Mouse (Mus musculus) cerebellum, adult 2 months (tissue): ENCODE measurements around the gene Actl6b. TPM values are rescaled to one million over a fixed set of nuclear protein-coding genes. Genes with fewer than 3 reads are reported as not detected.
A peak's percentile ranks its signal among the peaks of the same experiment; 100 is the strongest.

Experiments used
- DNase-seq, 2 experiments: peaks; one replicate each; pipeline ENCODE4 v3.0.0; 2021
- H3K27ac ChIP-seq: fragments of 200-500 bp; 2 replicates; pipeline ENCODE4 v1.5.1; 2012; ENCODE audit warnings: low read length, control low read depth, inconsistent platforms; ENCODE audit not compliant: insufficient read depth
- H3K27me3 ChIP-seq: fragments of 200-500 bp; 2 replicates; pipeline ENCODE4 v1.6.1; 2012; ENCODE audit warnings: inconsistent platforms, mild to moderate bottlenecking, low read length, moderate library complexity; ENCODE audit not compliant: control insufficient read depth, insufficient read depth
- H3K4me1 ChIP-seq: fragments of 200-500 bp; 2 replicates; pipeline ENCODE4 v1.6.1; 2011; ENCODE audit warnings: low read length; ENCODE audit not compliant: control insufficient read depth, insufficient read depth
- H3K4me3 ChIP-seq: fragments of 200-500 bp; replicated peaks from 2 replicates; pipeline ENCODE3; 2011; ENCODE audit warnings: mild to moderate bottlenecking, low read depth, low read length, control low read depth; ENCODE audit not compliant: insufficient read depth
- CTCF ChIP-seq: fragments of 200-500 bp; IDR thresholded peaks from 2 replicates; pipeline ENCODE4 v1.5.1; 2011; ENCODE audit warnings: low read depth, mild to moderate bottlenecking, control low read depth, low read length, moderate library complexity, borderline replicate concordance; ENCODE audit not compliant: insufficient read depth
- POLR2A ChIP-seq: fragments of 200-500 bp; IDR thresholded peaks from 2 replicates; pipeline ENCODE4 v1.6.1; 2011; ENCODE audit warnings: low read length, control low read depth, borderline replicate concordance; ENCODE audit not compliant: insufficient read depth
- WGBS: fragments of 180-500 bp; shearing (Covaris S2); methylation state at CpG from one replicate; pipeline ENCODE4 v1.1.7; 2018; 5-methylcytosine and 5-hydroxymethylcytosine counted together
- polyA plus RNA-seq: library from polyadenylated mRNA; depleted of rRNA; stranded (reverse); fragments of >200 nt; gene quantifications from 2 replicates; pipeline ENCODE4 v1.2.3, GENCODE M21; 2012

The Actl6b gene
- polyA plus RNA-seq, 1 experiment: 125 TPM

GRCm38 (mm10) chr5:137601365-137601729 is 48.0 kb downstream of the Actl6b start:
- Histone ChIP-seq H3K4me3 (peak overlapping the region; percentile 99), H3K4me1 (peaks cover 9% of the 10 kb centered on the region), H3K27me3 (no peaks in the 10 kb centered on the region), H3K27ac (no peak overlapping the region)
- under 1% methylated on average over 22 of the region's 22 CpGs for WGBS
- DNase-seq: peak in 1 of 2 experiments; percentile 28
- TF ChIP-seq CTCF (no peak), POLR2A (no peak)

DNA sequence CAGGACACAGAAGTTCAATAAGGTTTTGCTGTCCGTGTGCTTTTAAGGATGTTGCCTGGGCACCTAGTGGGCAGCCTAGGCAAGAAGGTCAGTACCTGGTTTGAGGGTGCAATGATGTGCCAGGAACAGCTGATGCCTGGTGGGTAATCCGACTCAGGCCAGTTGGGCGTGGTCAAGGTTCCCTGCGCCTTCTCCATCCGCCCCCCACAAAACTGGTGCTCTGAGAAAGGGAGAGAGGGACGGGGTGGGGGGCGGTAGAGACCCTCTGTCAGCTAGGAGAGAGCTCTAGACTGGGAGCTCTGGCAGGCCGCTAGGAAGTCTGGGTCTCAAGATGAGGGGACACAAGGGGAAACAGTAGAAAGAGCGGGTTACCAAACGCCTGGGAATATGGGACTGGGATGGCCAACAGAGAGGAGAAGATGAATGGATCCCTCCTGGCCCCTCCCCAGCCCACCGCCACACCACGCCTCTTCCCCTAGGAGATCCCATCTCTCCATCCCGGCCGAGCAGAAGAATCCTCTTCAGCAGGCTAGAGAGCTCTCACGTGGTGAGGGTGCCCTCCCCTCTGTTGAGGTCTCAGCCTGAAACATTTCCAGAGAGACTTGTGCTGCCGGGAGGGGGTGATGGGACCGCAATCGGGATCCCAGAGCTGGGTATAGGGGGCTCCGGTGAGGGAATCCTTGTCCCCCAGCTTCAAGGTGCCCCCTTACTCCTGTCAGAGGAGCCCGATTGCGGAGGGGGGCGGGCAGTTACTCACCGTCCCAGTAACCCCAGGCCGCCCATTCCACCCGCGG is 54.7 kb downstream of the Actl6b start:
- Histone ChIP-seq H3K27ac (no peak overlapping the region), H3K4me3 (no peak overlapping the region), H3K27me3 (no peaks in the 10 kb centered on the region), H3K4me1 (peaks cover 3% of the 10 kb centered on the region; the same call in 1 of the 2 replicates)
- 26% methylated on average over 26 of the region's 26 CpGs for WGBS
- DNase-seq: no peak
- TF ChIP-seq POLR2A: no peak
- no peak for TF ChIP-seq CTCF

DNA sequence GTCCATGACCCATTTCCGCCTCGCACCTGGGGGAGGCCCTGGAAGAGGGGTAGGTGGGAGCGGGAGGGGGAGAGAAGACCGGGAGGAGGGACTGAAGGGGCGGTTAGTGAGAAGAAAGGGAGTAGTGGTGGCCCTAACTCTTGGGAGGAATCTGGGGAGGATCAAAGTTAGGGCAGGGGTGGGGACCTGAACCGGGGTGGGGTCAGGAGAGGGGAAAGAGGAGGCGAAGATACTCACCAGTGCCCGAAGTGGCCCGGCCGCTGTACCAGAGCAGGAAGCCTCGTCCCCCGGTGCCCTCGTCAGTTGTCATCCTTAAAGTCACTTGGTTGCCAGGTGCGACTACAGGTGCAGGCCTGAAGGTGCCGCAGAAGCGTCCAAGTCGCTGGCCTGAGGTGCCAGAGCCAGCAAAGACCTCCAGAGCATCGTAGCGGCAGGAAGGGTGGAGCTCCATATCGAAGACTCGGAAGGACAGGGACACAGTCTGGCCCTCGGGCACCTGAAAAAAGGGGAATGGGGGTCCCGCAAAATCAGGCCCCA is 55.4 kb downstream of the Actl6b start:
- no peak overlapping the region for H3K27ac ChIP-seq
- no peak for DNase-seq
- no peak for TF ChIP-seq CTCF
- no peak for TF ChIP-seq POLR2A
- WGBS: 29% methylated on average over 22 of the region's 23 CpGs
- H3K4me3 ChIP-seq: no peak overlapping the region
- no peaks in the 10 kb centered on the region for H3K27me3 ChIP-seq
- H3K4me1 ChIP-seq: peaks cover 3% of the 10 kb centered on the region; the same call in 1 of the 2 replicates

DNA sequence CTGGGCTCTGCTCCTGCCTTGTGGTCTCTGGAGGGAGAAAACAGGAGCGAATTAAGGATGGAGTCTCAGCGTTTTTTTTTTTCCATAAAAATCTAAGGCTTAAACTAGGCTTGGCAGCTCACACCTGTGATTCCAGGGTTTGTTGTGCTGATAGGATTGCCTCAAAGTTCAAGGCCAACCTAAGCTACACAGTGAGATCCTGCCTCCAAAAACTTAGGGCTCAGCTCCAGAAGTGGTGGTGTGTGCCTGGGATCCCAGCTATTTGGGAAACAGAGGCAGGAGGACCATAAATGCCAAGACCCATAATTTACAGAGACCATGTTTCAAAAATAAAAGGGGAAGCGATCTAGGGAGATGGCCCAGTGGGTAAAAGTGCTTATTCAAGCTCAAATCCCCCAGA is 56.0 kb downstream of the Actl6b start:
- Histone ChIP-seq H3K27me3 (no peaks in the 10 kb centered on the region), H3K4me3 (no peak overlapping the region), H3K27ac (no peak overlapping the region), H3K4me1 (peaks cover 3% of the 10 kb centered on the region; the same call in 1 of the 2 replicates)
- no peak for DNase-seq
- TF ChIP-seq POLR2A (no peak), CTCF (no peak)
- 73% methylated on average over 3 of the region's 3 CpGs for WGBS

DNA sequence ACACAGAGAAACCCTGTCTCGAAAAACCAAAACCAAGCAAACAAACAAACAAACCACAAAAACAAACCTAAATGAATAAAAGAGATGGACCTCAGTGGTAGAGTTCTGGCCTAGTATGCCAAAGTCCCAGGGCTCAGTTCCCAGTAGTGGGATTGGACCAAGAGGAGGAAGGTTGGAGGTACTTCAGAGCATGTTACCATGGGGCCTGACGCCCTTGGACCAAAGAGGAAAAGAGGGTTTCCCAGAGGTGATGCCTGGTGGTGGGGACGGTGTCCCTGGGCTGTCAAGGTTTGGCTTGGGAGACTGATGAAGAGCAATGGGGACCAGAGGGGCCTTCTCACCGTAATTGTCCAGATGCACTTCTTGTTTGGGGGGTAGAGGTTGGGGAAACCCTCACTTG is 56.7 kb downstream of the Actl6b start:
- no peaks in the 10 kb centered on the region for H3K27me3 ChIP-seq
- TF ChIP-seq POLR2A (no peak), CTCF (no peak)
- H3K4me1 ChIP-seq: peaks cover 3% of the 10 kb centered on the region; the same call in 1 of the 2 replicates
- WGBS: 86% methylated on average over 4 of the region's 4 CpGs
- H3K4me3 ChIP-seq: no peak overlapping the region
- DNase-seq: no peak
- no peak overlapping the region for H3K27ac ChIP-seq

- peaks cover 3% of the 10 kb centered on the region; the same call in 1 of the 2 replicates for H3K4me1 ChIP-seq
- no peak overlapping the region for H3K4me3 ChIP-seq
- no peak for DNase-seq
- TF ChIP-seq CTCF (no peak), POLR2A (no peak)
- WGBS: 25% methylated on average over 12 of the region's 12 CpGs
- no peak overlapping the region for H3K27ac ChIP-seq
- H3K27me3 ChIP-seq: no peaks in the 10 kb centered on the region
These were observed 57.4 kb downstream of the Actl6b start for GRCm38 (mm10) chr5:137610548-137611244.

GRCm38 (mm10) chr5:137611245-137611602 is 57.9 kb downstream of the Actl6b start:
- DNase-seq: no peak
- Histone ChIP-seq H3K27ac (no peak overlapping the region), H3K4me1 (peaks cover 3% of the 10 kb centered on the region; the same call in 1 of the 2 replicates), H3K27me3 (no peaks in the 10 kb centered on the region), H3K4me3 (no peak overlapping the region)
- TF ChIP-seq POLR2A: no peak
- TF ChIP-seq CTCF: no peak
- WGBS: 14% methylated on average over 6 of the region's 6 CpGs
